Mouse (Mus musculus) G1E (cell line): Measurements from ENCODE around the gene Fxyd6. TPM values are rescaled to one million over a fixed set of nuclear protein-coding genes. Genes with fewer than 3 reads are reported as not detected.

Experiments
- ATAC-seq: 2 replicates; pipeline ENCODE4 v1.8.0; 2016; ENCODE audit warnings: mild to moderate bottlenecking; ENCODE audit not compliant: insufficient number of reproducible peaks, poor library complexity, low FRiP score, severe bottlenecking; ENCODE audit errors: extremely low read depth
- DNase-seq: peaks from one replicate; pipeline ENCODE4 v3.0.0; 2012; ENCODE audit warnings: low spot score
- H3K27me3 ChIP-seq: 2 replicates; pipeline ENCODE4 v1.6.1; 2012; ENCODE audit warnings: mild to moderate bottlenecking, low read length, inconsistent platforms; ENCODE audit not compliant: insufficient read depth
- H3K36me3 ChIP-seq: replicated peaks from 2 replicates; pipeline ENCODE3; 2012; ENCODE audit warnings: mild to moderate bottlenecking, inconsistent platforms
- H3K4me1 ChIP-seq: 2 replicates; pipeline ENCODE4 v1.6.1; 2012; ENCODE audit warnings: low read depth, low read length, inconsistent platforms, mixed read lengths; ENCODE audit not compliant: insufficient read depth
- H3K4me3 ChIP-seq: 2 replicates; pipeline ENCODE4 v1.5.1; 2012; ENCODE audit warnings: low read depth, mild to moderate bottlenecking, inconsistent platforms, low read length, moderate library complexity, mixed read lengths
- H3K9me3 ChIP-seq: replicated peaks from 2 replicates; pipeline ENCODE4 v1.6.1; 2012; ENCODE audit warnings: inconsistent platforms
- CTCF ChIP-seq: IDR thresholded peaks from 2 replicates; pipeline ENCODE4 v1.5.1; 2012; ENCODE audit warnings: low read depth, low read length, inconsistent platforms, mixed read lengths
- GATA1 ChIP-seq: IDR thresholded peaks from 2 replicates; pipeline ENCODE4 v1.6.1; 2012; ENCODE audit warnings: borderline replicate concordance, low read length, inconsistent platforms, mixed read lengths
- GATA2 ChIP-seq: IDR thresholded peaks from 2 replicates; pipeline ENCODE4 v1.6.1; 2012; ENCODE audit warnings: low read depth, low read length, inconsistent platforms, borderline replicate concordance
- POLR2AphosphoS5 ChIP-seq: IDR thresholded peaks from 2 replicates; pipeline ENCODE4 v1.6.1; 2012; ENCODE audit warnings: low read depth, low read length, inconsistent platforms; ENCODE audit not compliant: insufficient replicate concordance
- TAL1 ChIP-seq: conservative IDR thresholded peaks from 2 replicates; pipeline ENCODE4 v1.6.1; 2012; ENCODE audit warnings: low read depth, low read length, inconsistent platforms, mixed read lengths
- polyA plus RNA-seq: library from polyadenylated mRNA; stranded (reverse); fragments of >175 nt; gene quantifications from 2 replicates; pipeline ENCODE4 v1.2.3, GENCODE M21; 2012
- total RNA-seq, 2 experiments: library from RNA; stranded (forward) in 1 of 2; stranded (reverse) in 1 of 2; fragments of 200-1000 nt in 1 of 2; fragments of >200 nt in 1 of 2; fragmentation: Nextera tagmentation in 1 of 2; gene quantifications; 2 replicates each; pipeline ENCODE4 v1.2.3; 2014 to 2017

Fxyd6 gene
- total and polyA plus RNA-seq, 3 experiments, result 0.16 TPM; not detected in 2

- no peaks in the 10 kb centered on the region for H3K4me1 ChIP-seq
- H3K4me3 ChIP-seq, result no peak overlapping the region
- H3K9me3 ChIP-seq, result no peaks in the 10 kb centered on the region
- H3K27me3 ChIP-seq, result no peaks in the 10 kb centered on the region
- no peaks in the 10 kb centered on the region for H3K36me3 ChIP-seq
- TF ChIP-seq GATA1 (no peak), GATA2 (no peak)
- DNase-seq (no peak), ATAC-seq (no peak)
Observed at GRCm38 (mm10) chr9:45395218-45395617, 25.2 kb downstream of the Fxyd6 start.

GRCm38 (mm10) chr9:45395796-45396195 is 25.8 kb downstream of the Fxyd6 start:
- DNase-seq (no peak), ATAC-seq (no peak)
- Histone ChIP-seq H3K36me3 (no peaks in the 10 kb centered on the region), H3K27me3 (peaks cover 1% of the 10 kb centered on the region; the same call in 1 of the 2 replicates), H3K4me1 (no peaks in the 10 kb centered on the region), H3K9me3 (no peaks in the 10 kb centered on the region), H3K4me3 (no peak overlapping the region)
- TF ChIP-seq TAL1 (no peak), GATA1 (no peak), GATA2 (no peak), CTCF (no peak), POLR2AphosphoS5 (no peak)

GRCm38 (mm10) chr9:45398336-45398735 is 28.4 kb downstream of the Fxyd6 start:
- no peaks in the 10 kb centered on the region for H3K4me1 ChIP-seq
- H3K4me3 ChIP-seq, result no peak overlapping the region
- H3K36me3 ChIP-seq, result no peaks in the 10 kb centered on the region
- no peaks in the 10 kb centered on the region for H3K9me3 ChIP-seq
- ATAC-seq (no peak), DNase-seq (no peak)
- TF ChIP-seq POLR2AphosphoS5 (no peak), GATA1 (no peak), CTCF (no peak), TAL1 (no peak), GATA2 (no peak)
- peaks cover 7% of the 10 kb centered on the region for H3K27me3 ChIP-seq

GRCm38 (mm10) chr9:45399434-45399833 is 29.4 kb downstream of the Fxyd6 start, which contains the start of gene Fxyd2:
Gene Fxyd2 (plus strand): TSS chr9:45399669.
- DNase-seq (no peak), ATAC-seq (no peak)
- H3K4me3 ChIP-seq, result no peak within 1 kb of the TSS
- H3K9me3 ChIP-seq, result no peaks in the 10 kb centered on the region
- peaks cover 7% of the 10 kb centered on the region for H3K27me3 ChIP-seq
- H3K4me1 ChIP-seq, result no peaks in the 10 kb centered on the region
- no peak for TF ChIP-seq POLR2AphosphoS5
- no peak for TF ChIP-seq CTCF
- TF ChIP-seq GATA1, result no peak
- no peak for TF ChIP-seq TAL1
- no peak for TF ChIP-seq GATA2
- no peaks in the 10 kb centered on the region for H3K36me3 ChIP-seq

- ATAC-seq (no peak), DNase-seq (no peak)
- H3K9me3 ChIP-seq, result no peaks in the 10 kb centered on the region
- H3K4me3 ChIP-seq, result no peak overlapping the region
- TF ChIP-seq GATA2 (no peak), GATA1 (no peak), POLR2AphosphoS5 (no peak), CTCF (no peak), TAL1 (no peak)
- no peaks in the 10 kb centered on the region for H3K36me3 ChIP-seq
- no peaks in the 10 kb centered on the region for H3K4me1 ChIP-seq
- peaks cover 7% of the 10 kb centered on the region for H3K27me3 ChIP-seq
Observed at GRCm38 (mm10) chr9:45401851-45402250, 31.9 kb downstream of the Fxyd6 start.

- Histone ChIP-seq H3K9me3 (no peaks in the 10 kb centered on the region), H3K36me3 (no peaks in the 10 kb centered on the region), H3K4me3 (no peak overlapping the region), H3K4me1 (no peaks in the 10 kb centered on the region), H3K27me3 (peaks cover 7% of the 10 kb centered on the region)
- ATAC-seq (no peak), DNase-seq (no peak)
- TF ChIP-seq GATA1, result no peak
- no peak for TF ChIP-seq TAL1
- TF ChIP-seq GATA2, result no peak
- TF ChIP-seq CTCF, result no peak
- no peak for TF ChIP-seq POLR2AphosphoS5
Observed at GRCm38 (mm10) chr9:45402957-45403356, 33.0 kb downstream of the Fxyd6 start.

GRCm38 (mm10) chr9:45405694-45406093 is 35.7 kb downstream of the Fxyd6 start:
- no peak overlapping the region for H3K4me3 ChIP-seq
- no peaks in the 10 kb centered on the region for H3K4me1 ChIP-seq
- H3K27me3 ChIP-seq, result peaks cover 7% of the 10 kb centered on the region
- ATAC-seq (no peak), DNase-seq (no peak)
- H3K36me3 ChIP-seq, result no peaks in the 10 kb centered on the region
- TF ChIP-seq GATA1, result no peak
- no peaks in the 10 kb centered on the region for H3K9me3 ChIP-seq
